Mouse (Mus musculus) forebrain, embryonic 14.5 days (tissue): ENCODE data around the gene Gm49393. TPM values are rescaled to one million over a fixed set of nuclear protein-coding genes. Genes with fewer than 3 reads are reported as not detected.

Source experiments
- ATAC-seq: fragments of 200-750 bp; cut with Nextera tagmentation; 2 replicates; pipeline ENCODE4 v1.8.0; 2017; ENCODE audit warnings: mild to moderate bottlenecking, moderate library complexity
- DNase-seq: peaks from one replicate; pipeline ENCODE4 v3.0.0-alpha.2; 2015; ENCODE audit warnings: low spot score
- H3K27ac ChIP-seq: fragments of 300-500 bp; sonication (generic); 2 replicates; pipeline ENCODE4 v1.5.1; 2014; ENCODE audit warnings: low read depth, mild to moderate bottlenecking, control low read depth, low read length, moderate library complexity
- H3K27me3 ChIP-seq: fragments of 300-500 bp; sonication (generic); replicated peaks from 2 replicates; pipeline ENCODE4 v1.6.1; 2014; ENCODE audit warnings: low read length, control low read depth, mixed read lengths; ENCODE audit not compliant: control insufficient read depth, insufficient read depth
- H3K36me3 ChIP-seq: fragments of 300-500 bp; sonication (generic); 2 replicates; pipeline ENCODE4 v1.6.1; 2014; ENCODE audit warnings: low read length, control low read depth; ENCODE audit not compliant: control insufficient read depth, insufficient read depth
- H3K4me1 ChIP-seq: fragments of 300-500 bp; sonication (generic); 2 replicates; pipeline ENCODE4 v1.6.1; 2014; ENCODE audit warnings: antibody characterized with exemption, low read length, control low read depth; ENCODE audit not compliant: control insufficient read depth, insufficient read depth
- H3K4me2 ChIP-seq: fragments of 300-500 bp; sonication (generic); 2 replicates; pipeline ENCODE4 v1.6.1; 2014; ENCODE audit warnings: mild to moderate bottlenecking, control low read depth, low read length
- H3K4me3 ChIP-seq: fragments of 300-500 bp; sonication (generic); 2 replicates; pipeline ENCODE4 v1.5.1; 2014; ENCODE audit warnings: low read depth, low read length, control low read depth
- H3K9ac ChIP-seq: fragments of 300-500 bp; sonication (generic); 2 replicates; pipeline ENCODE4 v1.6.1; 2014; ENCODE audit warnings: mild to moderate bottlenecking, low read length, control low read depth, moderate library complexity
- H3K9me3 ChIP-seq: fragments of 300-500 bp; sonication (generic); replicated peaks from 2 replicates; pipeline ENCODE4 v1.6.1; 2016; ENCODE audit warnings: low read length, control low read depth, mixed read lengths; ENCODE audit not compliant: control insufficient read depth
- WGBS: fragments of 180-500 bp; shearing (Covaris S2); extraction: QIAGEN DNeasy Blood & Tissue Kit; methylation state at CpG from one replicate; pipeline ENCODE4 v1.1.7; 2014; 5-methylcytosine and 5-hydroxymethylcytosine counted together
- polyA plus RNA-seq: library from polyadenylated mRNA; unstranded; fragments of >200 nt; fragmentation: Nextera tagmentation; extraction: Ambion mirVana; gene quantifications from 2 replicates; pipeline ENCODE4 v1.2.1, GENCODE M21; 2014

The Gm49393 gene
- polyA plus RNA-seq, 1 experiment from 2014 or later: not detected

DNA sequence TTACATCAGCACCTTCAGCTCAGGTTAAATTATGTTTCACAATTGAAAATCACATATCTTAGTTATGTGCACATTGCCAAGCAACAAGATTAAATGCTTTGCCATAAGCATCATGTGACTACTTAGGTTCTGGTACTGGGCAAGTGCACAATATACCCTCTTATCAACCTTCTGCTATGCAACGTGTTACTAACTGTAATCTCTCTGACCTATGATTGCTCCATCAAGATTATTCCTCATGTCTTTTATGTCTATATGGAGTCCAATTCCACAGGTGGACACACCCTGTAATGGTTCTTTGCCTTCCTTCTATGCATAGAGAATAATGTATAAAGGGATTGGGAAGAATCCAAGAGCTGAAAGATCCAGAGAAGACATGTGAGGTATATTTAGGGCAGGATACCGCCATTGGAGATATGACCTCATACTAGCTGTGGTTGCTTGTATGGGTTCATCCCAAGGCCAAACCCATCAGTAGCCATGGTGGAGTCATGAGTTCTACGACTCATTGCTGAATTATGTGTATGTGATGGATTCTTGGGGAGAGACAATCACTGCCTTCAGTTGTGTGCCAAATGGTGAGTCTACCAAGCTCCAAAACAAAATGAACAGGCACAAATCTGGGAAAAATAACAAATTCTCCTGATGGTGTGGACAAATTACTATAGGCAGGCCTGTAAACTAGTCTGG, 114.8 kb downstream of the Gm49393 start:
- ATAC-seq: no peak
- WGBS: 72% methylated on average over 3 of the region's 3 CpGs

DNA sequence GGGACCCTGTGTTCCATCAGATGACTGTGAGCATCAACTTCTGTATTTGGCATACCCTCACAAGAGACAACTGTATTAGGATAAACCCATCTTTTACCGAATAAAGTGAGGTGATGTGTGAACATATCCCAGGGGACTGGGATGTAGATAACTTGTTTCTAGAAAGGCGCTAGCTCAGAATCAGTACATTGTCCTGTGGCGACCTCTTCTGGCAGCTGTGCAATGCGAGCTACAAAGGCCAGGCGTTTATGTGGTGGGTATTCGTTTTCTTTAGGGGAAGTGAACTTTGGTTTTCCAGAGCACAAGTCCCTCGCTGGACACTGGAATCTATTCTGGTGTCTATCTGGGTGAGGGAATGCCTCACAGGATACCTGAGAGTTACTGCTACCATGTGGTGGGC, 115.9 kb downstream of the Gm49393 start:
- no peaks in the 10 kb centered on the region for H3K4me1 ChIP-seq
- WGBS: 16% methylated on average over 7 of the region's 7 CpGs
- H3K4me2 ChIP-seq: no peak overlapping the region
- no peak overlapping the region for H3K4me3 ChIP-seq
- no peak overlapping the region for H3K9ac ChIP-seq
- no peaks in the 10 kb centered on the region for H3K27me3 ChIP-seq
- no peaks in the 10 kb centered on the region for H3K36me3 ChIP-seq
- no peak for ATAC-seq
- H3K27ac ChIP-seq: no peak overlapping the region
- no peaks in the 10 kb centered on the region for H3K9me3 ChIP-seq
- DNase-seq: peak; percentile 69

More for the DNA sequence above, 114.8 kb downstream of the Gm49393 start:
- Histone ChIP-seq H3K4me1 (no peaks in the 10 kb centered on the region), H3K9ac (no peak overlapping the region), H3K27me3 (no peaks in the 10 kb centered on the region), H3K27ac (no peak overlapping the region), H3K4me2 (no peak overlapping the region), H3K9me3 (no peaks in the 10 kb centered on the region), H3K36me3 (no peaks in the 10 kb centered on the region), H3K4me3 (no peak overlapping the region)
- no peak for DNase-seq

- Histone ChIP-seq H3K4me3 (no peak overlapping the region), H3K27ac (no peak overlapping the region), H3K9me3 (no peaks in the 10 kb centered on the region), H3K36me3 (no peaks in the 10 kb centered on the region), H3K9ac (no peak overlapping the region), H3K27me3 (no peaks in the 10 kb centered on the region), H3K4me1 (no peaks in the 10 kb centered on the region), H3K4me2 (no peak overlapping the region)
- WGBS: 62% methylated on average over 1 of the region's 1 CpGs
- ATAC-seq (no peak), DNase-seq (no peak)
These were observed 121.7 kb downstream of the Gm49393 start for GRCm38 (mm10) chr13:60813722-60814121.

- Histone ChIP-seq H3K4me2 (no peak overlapping the region), H3K27ac (no peak overlapping the region), H3K36me3 (no peaks in the 10 kb centered on the region), H3K4me1 (no peaks in the 10 kb centered on the region), H3K4me3 (no peak overlapping the region), H3K9ac (no peak overlapping the region), H3K27me3 (no peaks in the 10 kb centered on the region), H3K9me3 (no peaks in the 10 kb centered on the region)
- DNase-seq (no peak), ATAC-seq (no peak)
- WGBS: 86% methylated on average over 6 of the region's 6 CpGs
These were observed 122.6 kb downstream of the Gm49393 start for GRCm38 (mm10) chr13:60812768-60813167.

- Histone ChIP-seq H3K9me3 (no peaks in the 10 kb centered on the region), H3K4me3 (no peak overlapping the region), H3K27me3 (no peaks in the 10 kb centered on the region), H3K9ac (no peak overlapping the region), H3K27ac (no peak overlapping the region), H3K4me1 (no peaks in the 10 kb centered on the region), H3K36me3 (no peaks in the 10 kb centered on the region), H3K4me2 (no peak overlapping the region)
- WGBS: 86% methylated on average over 2 of the region's 2 CpGs
- no peak for DNase-seq
- no peak for ATAC-seq
These were observed 125.7 kb downstream of the Gm49393 start for GRCm38 (mm10) chr13:60809690-60810089.

Other genes starting within 250 kb of the Gm49393 start
- not detected in 2 replicates for gene BC051665, start 149.2 kb downstream of the Gm49393 start, polyA plus RNA-seq
- not detected in 2 replicates for gene Ctsll3, start 132.7 kb downstream of the Gm49393 start, polyA plus RNA-seq
- 0.36 TPM in 1 of 2 replicates, not detected in the other for gene 4930486L24Rik, start 71.1 kb downstream of the Gm49393 start, polyA plus RNA-seq
- 0.17 TPM in 1 of 2 replicates, not detected in the other for gene Gm49392, start 38.7 kb downstream of the Gm49393 start, polyA plus RNA-seq
- 1.2 and 2.4 TPM in 2 replicates for gene Ctla2b, start 38.1 kb downstream of the Gm49393 start, polyA plus RNA-seq
- gene Tpbpb, start 30.7 kb downstream of the Gm49393 start, polyA plus RNA-seq: not detected in 2 replicates
- 2.0 TPM in 1 of 2 replicates, not detected in the other for gene Gm49391, start 981 bp upstream of the Gm49393 start, polyA plus RNA-seq
- 13.2 and 15.0 TPM in 2 replicates for gene Ctla2a, start 1.0 kb upstream of the Gm49393 start, polyA plus RNA-seq
- gene Tpbpa, start 6.4 kb upstream of the Gm49393 start, polyA plus RNA-seq: not detected in 2 replicates
- not detected in 2 replicates for gene Ctsj, start 70.4 kb upstream of the Gm49393 start, polyA plus RNA-seq
- gene Ctsq, start 105.0 kb upstream of the Gm49393 start, polyA plus RNA-seq: not detected in 2 replicates
- gene Ctsr, start 228.7 kb upstream of the Gm49393 start, polyA plus RNA-seq: not detected in 2 replicates